Mouse (Mus musculus): ENCODE measurements around the gene Atrnl1. TPM values are rescaled to one million over a fixed set of nuclear protein-coding genes. Genes with fewer than 3 reads are reported as not detected.
A peak's percentile ranks its signal among the peaks of the same experiment; 100 is the strongest.

Atrnl1 gene
- 10 to 100 TPM; 10.4 to 10.9 TPM for total RNA-seq (2021)
- long read RNA-seq, experiment 1, partial matches to known transcripts: 0 of 1 reads
- long read RNA-seq, experiment 1, other reads (novel, unspliced or antisense): 1 of 1 reads
- long read RNA-seq, experiment 2, full-length matches to known transcripts: 3 of 4 reads
- long read RNA-seq, experiment 2, partial matches to known transcripts: 0 of 4 reads
- long read RNA-seq, experiment 2, other reads (novel, unspliced or antisense): 1 of 4 reads

GRCm38 (mm10) chr19:57610476-57611261, at the start of gene Atrnl1:
TSS of gene Atrnl1 (plus strand) at chr19:57611034.
- intact Hi-C loops (cut with DNase I; ENCODE audit: low total_unique reads): no loop called here
- peak; percentile 86 for DNase-seq

GRCm38 (mm10) chr19:57561486-57561885, 49.3 kb upstream of the Atrnl1 start:
- DNase-seq: no peak
- intact Hi-C loops (cut with DNase I; ENCODE audit: low total_unique reads): no loop called here

DNA sequence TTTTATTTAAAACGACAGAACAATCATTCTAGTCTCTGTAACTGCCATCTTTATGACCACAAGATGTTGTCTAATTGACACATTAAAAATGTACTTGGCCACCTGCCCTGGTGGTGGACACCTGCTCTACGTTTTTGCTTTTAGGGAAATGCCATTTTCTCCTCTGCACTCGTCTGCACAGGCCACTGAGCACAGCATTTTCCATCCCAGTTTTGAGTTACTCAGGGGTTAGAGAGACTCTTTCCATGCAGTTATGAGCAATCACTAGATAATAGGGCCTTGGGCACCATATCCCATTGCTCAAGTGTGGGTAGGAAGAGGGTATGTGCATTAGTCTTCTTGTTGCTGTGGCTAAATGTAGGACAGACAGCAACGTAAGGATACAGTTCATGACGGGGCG, 41.8 kb upstream of the Atrnl1 start:
- DNase-seq: no peak
- intact Hi-C loops (cut with DNase I; ENCODE audit: low total_unique reads): no loop called here

- intact Hi-C loops (cut with DNase I; ENCODE audit: low total_unique reads): no loop called here
- DNase-seq: no peak
Observed at GRCm38 (mm10) chr19:57572360-57573237, 38.2 kb upstream of the Atrnl1 start.

- intact Hi-C loops (cut with DNase I; ENCODE audit: low total_unique reads): no loop called here
- no peak for DNase-seq
Observed at GRCm38 (mm10) chr19:57573470-57573869, 37.4 kb upstream of the Atrnl1 start.

DNA sequence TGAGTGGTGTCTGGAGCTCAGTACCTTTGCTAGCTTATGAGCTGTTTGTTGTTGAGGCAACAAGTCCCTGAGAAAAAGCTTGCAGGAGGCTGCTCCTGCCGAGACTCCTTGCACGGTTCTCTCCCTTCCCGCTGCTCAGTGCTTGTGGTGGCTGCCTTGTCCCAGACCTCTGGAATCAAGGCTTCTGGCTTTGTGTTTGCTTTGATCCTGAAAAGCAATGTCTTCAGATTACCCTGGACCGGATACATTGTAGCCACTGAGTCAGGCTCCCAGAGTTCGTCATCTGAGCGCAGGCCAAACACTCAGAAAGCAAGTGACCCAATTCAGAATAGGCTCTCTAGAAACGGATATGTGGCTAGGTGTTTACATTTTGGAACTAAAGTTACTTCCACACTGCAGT, 35.8 kb upstream of the Atrnl1 start:
- intact Hi-C loops (cut with DNase I; ENCODE audit: low total_unique reads): no loop called here
- DNase-seq: no peak

- intact Hi-C loops (cut with DNase I; ENCODE audit: low total_unique reads): no loop called here
- DNase-seq: no peak
Observed at GRCm38 (mm10) chr19:57576836-57577235, 34.0 kb upstream of the Atrnl1 start.

- intact Hi-C loops (cut with DNase I; ENCODE audit: low total_unique reads): no loop called here
- no peak for DNase-seq
Observed at GRCm38 (mm10) chr19:57577256-57577655, 33.6 kb upstream of the Atrnl1 start.

GRCm38 (mm10) chr19:57580962-57581361, 29.9 kb upstream of the Atrnl1 start:
- intact Hi-C loops (cut with DNase I; ENCODE audit: low total_unique reads): no loop called here
- DNase-seq: peak; percentile 42

- DNase-seq: no peak
- intact Hi-C loops (cut with DNase I; ENCODE audit: low total_unique reads): no loop called here
Observed at GRCm38 (mm10) chr19:57585231-57585792, 25.5 kb upstream of the Atrnl1 start.

DNA sequence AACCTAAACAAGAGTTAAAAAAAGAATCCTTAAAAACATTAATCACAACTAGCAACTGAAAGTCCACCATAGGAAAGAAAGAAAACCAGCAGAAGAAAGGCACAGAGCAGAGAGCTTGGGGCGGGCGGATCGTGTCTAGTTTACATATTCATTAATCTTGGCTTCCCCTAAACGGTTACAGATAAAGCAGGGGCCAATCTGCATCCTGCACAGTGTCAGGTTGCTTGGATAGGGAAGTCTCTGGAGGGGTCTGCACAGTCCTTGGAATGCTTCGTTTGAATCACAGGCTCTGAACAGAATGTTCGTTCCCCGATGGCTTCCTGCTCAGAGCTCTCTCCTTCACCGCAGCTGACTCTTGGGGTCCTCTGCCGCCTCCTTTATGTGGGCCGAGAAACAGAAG, 24.7 kb upstream of the Atrnl1 start:
- DNase-seq: no peak
- intact Hi-C loops (cut with DNase I; ENCODE audit: low total_unique reads): no loop called here

DNA sequence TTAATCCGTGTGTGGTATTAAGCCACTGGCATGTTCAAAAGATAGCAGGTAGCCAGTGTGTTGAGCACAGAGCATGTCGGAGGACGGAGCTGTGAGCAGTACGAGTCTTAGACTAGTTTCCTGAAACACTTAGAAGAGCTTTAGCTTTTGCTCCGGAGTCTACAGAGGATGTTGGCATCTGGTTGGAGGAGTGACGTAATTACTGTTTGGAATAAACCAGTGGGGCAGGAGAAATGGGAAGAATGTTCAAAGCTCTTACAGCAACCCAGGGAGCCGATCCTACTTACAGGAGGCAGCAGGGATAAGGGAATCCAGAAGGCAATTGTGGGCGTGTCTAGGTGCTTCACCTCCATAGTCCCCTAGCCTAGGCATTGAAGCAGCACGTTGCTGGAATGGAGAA, 21.3 kb upstream of the Atrnl1 start:
- intact Hi-C loops (cut with DNase I; ENCODE audit: low total_unique reads): no loop called here
- DNase-seq: no peak

- no peak for DNase-seq
- intact Hi-C loops (cut with DNase I; ENCODE audit: low total_unique reads): no loop called here
Observed at GRCm38 (mm10) chr19:57590895-57591294, 19.9 kb upstream of the Atrnl1 start.

- no peak for DNase-seq
- intact Hi-C loops (cut with DNase I; ENCODE audit: low total_unique reads): no loop called here
Observed at GRCm38 (mm10) chr19:57591631-57592030, 19.2 kb upstream of the Atrnl1 start.

- intact Hi-C loops (cut with DNase I; ENCODE audit: low total_unique reads): no loop called here
- DNase-seq: no peak
Observed at GRCm38 (mm10) chr19:57592355-57592754, 18.5 kb upstream of the Atrnl1 start.

DNA sequence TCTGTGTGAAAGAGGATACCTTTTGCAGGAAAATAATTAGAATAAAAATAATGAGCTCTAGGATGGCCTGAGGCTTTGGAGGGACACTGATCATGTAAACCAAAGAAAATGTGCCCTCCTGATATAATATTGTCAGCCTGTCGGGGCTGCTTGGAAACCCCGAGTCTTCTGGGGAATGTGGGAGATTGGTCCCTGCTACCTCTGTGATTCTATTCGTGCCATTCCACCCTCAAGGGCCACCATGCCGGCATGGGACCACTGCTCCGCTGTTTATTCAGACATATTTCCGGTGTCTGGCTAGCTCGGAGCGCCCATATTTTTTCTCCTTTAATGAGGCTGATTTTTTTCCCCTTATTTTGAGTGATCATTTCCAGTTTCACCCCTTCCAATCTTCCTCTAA, 11.7 kb upstream of the Atrnl1 start:
- intact Hi-C loops (cut with DNase I; ENCODE audit: low total_unique reads): no loop called here

GRCm38 (mm10) chr19:57600233-57600929, 10.5 kb upstream of the Atrnl1 start:
- intact Hi-C loops (cut with DNase I; ENCODE audit: low total_unique reads): no loop called here
- no peak for DNase-seq

More for the DNA sequence above, 11.7 kb upstream of the Atrnl1 start:
- DNase-seq: no peak

GRCm38 (mm10) chr19:57600930-57601328, 9.9 kb upstream of the Atrnl1 start:
- no peak for DNase-seq
- intact Hi-C loops (cut with DNase I; ENCODE audit: low total_unique reads): no loop called here

DNA sequence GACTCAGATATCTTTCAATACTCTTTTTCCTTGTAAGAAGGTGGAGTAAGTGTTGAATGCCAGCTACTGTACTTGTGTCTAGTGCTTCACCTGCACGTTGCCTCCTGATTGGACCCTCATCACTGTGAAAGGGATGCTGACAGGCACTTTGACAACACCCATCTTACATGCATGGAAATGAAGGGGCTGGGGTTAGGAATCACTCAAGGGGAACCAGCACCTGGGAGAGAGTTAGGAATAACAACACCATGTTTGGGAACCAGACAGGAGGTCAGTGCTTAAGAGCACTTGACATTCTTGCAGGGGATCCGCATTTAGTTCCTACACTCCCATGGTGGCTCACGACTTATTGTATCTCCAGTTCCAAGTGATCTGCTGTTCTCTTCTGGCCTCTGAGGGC, 7.2 kb upstream of the Atrnl1 start:
- intact Hi-C loops (cut with DNase I; ENCODE audit: low total_unique reads): no loop called here
- no peak for DNase-seq

Data from gastrocnemius, postnatal 14 days (tissue).